Mouse (Mus musculus): ENCODE results near the gene Ibtk.
A peak's percentile ranks its signal among the peaks of the same experiment; 100 is the strongest.

Gene Ibtk

DNA sequence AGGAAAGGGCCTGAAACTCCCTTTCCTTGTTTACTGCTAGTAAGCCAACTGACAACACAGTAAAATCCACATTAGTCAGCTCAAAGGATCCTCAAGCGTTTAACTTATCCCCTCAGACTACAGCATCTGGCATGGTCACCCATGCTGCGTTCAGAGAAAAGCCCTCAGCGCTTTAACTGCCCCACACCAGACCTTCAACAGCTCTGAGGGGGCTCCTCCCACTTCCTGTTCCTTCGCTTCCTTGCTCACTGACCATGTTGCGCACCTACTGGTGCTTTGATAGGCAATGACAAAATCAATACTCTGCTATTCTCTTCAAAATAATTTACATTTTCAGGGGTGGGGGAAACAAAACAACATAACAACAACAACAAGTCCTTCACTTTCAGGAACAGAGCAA is 47.2 kb downstream of the Ibtk start:
- no peak for DNase-seq (ENCODE audit: low spot score in 2 of 2)

DNA sequence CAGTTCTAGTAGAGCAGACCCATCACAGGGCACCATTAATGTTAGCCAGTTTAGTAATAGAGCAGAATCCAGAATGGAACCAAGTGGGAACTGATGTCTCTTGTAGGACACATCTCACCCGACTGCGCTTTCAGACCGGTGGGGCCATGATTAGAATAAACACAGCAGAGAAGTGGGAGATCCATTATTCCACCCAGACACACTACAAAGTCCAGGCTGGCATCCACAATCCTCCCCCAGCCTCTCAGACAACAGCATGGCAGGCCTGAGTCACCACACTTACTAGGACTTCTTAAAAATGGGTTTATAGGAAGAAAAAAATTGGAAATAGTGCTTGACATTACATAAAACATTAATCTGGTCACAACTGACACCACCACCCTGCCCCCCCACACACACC is 53.5 kb downstream of the Ibtk start:
- no peak for DNase-seq (ENCODE audit: low spot score in 2 of 2)

DNA sequence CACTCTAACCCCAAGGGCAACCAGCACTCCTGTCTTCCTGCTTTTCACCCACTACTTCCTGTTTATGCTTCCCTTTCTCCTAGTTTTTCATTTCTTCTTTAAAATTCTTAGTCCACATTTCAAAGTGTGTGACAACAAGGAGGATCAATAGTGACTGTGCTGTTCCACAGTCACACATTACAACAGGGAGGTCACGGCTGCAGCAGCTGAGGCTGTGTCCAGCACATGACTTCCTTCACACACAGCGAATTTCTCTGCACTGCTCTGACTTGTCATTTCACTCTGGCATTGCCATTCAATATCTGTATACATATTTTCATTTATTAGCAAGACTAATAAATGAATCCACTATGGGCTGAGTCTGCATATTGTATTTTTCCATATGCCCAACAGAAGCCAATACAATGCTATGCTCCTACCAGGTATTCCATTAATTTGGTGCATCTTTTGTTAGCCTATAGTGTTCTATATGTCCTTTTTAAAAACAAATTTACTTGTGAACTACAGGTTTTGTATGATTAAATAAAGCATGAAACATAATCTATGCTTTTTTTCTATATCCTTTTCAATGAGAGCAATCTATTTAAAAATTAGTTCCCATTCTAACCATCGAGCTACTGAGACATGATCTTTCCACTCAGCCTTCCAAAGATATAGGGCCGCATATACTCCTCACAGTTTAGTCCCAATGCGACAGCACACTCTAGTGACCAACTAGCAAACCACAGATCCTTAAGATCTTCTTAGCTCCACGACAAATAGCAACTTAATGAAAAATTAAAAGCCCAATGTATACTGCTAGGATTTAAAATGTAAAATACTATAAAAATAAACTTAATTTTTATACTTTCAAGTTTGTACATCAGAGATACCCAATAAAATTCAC is 55.7 kb downstream of the Ibtk start:
- no peak for DNase-seq (ENCODE audit: low spot score in 2 of 2)

DNA sequence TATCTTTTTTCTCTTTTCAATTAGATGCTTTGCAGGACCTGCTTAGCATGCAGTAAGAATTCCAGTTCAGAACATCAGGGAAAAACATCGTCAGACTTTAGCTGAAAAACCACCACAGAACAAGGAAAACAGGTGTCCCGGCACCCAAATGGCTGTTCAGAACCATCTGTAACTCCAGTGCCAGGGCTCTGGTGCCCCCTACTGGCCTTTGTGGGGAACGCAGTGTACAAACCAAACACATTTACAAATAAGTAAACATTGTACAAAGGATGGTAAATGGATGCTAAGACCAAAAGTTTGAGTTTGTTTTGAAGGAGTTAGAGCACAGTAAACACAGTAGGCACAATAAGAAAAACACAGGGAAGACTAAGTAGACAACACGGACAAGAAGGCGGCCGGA is 64.1 kb downstream of the Ibtk start:
- DNase-seq (ENCODE audit: low spot score in 2 of 2), result no peak

DNA sequence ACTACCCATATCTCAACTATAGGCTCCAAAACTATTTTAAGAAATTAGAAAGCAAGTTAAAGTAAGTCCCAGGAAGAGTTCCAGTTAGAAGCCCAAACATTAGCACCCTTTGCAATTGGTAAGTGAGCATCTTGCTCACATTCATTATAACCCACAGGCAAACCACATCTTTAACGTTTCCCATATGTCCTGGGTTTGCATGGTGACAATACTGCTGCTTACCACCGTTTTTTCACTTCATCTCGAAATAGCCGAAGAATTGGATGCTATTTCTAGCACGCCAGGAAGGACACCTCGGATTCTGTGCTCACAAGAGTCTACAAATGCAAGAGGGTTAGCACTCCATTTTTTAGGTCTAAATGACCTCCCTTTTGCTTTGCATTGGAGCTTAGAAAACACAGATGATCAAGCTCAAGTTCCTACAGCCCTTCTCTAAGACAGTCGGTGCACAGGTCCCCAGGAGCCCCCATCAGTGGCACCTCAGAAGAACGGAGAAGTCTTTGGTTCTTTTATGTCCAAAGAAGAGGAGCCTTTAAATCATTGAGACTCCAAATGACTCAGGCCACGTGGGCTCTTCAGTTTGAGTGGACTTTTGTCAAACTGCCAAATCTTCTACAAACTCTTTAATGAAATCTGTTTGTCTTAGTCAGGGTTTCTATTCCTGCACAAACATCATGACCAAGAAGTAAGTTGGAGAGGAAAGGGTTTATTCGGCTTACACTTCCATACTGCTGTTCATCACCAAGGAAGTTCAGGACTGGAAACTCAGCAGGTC is 73.8 kb downstream of the Ibtk start:
- no peak for DNase-seq (ENCODE audit: low spot score in 2 of 2)

DNA sequence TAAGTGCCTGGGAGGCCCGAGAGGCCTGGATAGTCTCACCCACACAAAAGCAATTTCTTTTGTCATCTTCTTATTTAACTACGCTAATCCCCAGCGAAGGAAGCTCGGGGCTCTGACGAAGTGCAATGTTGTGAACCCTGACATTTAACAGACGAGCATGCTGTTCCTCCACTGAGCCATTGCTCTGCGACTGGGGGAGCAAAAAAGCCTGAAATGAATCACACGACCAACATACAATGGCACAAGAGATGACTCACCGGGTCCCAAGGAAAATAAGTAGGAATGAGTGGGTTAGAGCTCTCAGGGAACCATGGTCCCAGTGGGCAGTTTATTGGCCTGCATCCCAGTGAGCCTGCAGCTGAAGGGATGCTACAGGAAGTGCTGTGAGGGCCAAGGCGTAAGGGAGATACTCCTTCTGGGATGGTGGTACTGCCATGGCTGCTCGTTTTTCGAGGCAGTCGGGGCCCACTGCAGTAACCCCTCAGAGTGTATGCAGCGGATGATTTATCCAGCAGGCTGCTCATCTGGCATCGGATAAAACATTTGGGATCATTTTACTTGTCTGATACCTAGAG is 75.1 kb downstream of the Ibtk start:
- peak; percentile 60 to 63 for DNase-seq (ENCODE audit: low spot score in 2 of 2)

DNA sequence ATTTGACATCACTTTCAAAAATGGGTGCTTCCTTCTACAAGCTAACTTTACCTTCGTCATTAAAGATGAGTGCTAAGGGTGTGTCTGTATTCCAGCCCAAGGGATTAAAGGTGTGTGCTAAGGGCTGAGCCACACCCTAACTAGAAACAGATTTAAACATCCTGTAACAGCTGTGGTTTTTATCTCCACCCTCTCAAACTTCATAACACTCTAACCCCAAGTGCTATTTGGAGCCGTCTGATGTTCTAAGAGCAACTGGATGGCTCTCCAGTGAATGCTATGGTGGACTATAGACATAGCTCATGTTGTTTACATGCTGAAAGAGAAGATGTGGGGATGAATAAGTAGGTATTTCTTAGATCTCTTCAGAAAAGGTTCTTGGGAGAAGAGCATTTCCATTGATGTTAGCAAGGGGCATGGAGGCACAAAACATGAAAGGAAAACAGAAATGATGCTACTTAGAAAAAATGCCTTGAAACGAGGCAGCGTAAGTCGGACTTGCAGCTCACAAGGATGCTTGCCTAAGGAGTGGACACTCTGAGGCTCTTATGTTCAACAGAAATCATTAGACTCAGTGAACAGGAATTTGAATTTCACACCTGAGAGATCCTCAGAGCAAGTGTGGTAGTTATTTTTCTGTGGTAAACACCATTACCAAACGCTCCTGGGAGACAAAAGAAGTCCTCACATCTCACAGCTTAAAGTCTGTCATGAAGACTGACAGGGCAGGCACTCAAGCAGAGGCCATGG is 77.4 kb downstream of the Ibtk start:
- DNase-seq (ENCODE audit: low spot score in 2 of 2), result no peak

DNA sequence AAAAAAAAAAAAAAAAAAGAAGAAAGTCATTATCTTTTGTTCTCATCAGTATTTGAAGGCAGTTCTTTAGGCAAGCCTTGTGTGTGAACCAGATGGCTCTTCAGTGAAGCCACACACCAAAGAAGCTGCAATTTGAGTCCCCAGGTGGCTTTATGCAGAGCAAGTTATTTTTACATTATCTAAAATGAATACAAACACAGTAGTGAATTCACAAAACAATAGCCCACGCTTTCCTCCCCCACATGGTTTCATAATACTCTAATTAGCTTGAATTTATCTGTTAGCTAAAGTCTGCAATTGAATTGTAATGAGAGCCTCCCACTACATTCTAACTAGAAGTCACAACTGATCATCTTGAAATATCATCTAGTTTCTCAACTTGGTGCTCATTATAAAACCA is 84.8 kb downstream of the Ibtk start:
- peak; percentile 24 to 39 for DNase-seq (ENCODE audit: low spot score in 2 of 2)

DNA sequence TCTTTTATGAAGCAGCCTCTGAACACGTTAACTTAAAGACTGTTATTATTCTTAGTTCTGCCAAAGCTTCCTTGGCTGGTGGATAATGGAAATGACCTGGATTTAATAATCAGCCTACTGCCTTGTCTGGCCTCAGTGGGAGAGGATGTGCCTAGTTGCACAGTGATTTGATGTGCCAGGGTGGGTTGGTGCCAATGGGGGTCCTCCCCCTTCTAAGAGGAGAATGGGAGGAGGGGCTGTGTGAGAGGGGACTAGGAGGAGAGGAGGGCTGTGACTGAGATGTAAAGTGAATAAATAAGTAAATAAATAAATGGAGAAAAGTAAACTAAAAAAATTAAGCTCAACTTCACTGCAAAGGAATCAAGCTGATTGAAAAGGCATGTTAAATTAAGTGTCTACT is 85.3 kb downstream of the Ibtk start:
- DNase-seq (ENCODE audit: low spot score in 2 of 2), result no peak

DNA sequence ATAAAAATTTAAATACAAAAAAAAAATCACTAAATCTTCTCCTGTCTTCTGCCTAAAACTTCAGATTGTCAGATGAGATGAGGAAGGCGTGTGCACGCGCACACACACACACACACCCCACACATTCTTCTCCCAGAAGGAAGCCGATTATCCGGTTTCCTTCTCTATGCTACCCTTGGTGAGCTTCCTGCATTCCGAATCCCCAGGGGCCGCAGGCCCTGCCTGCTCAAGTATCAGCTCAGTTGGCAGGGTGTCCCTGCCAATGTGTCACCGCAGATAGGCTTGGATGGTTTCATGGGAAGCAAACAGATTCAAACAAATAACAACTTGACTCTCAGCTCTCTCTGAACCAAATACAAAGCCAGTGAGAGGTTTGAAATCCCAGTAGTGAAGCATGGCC is 86.0 kb downstream of the Ibtk start:
- no peak for DNase-seq (ENCODE audit: low spot score in 2 of 2)

DNA sequence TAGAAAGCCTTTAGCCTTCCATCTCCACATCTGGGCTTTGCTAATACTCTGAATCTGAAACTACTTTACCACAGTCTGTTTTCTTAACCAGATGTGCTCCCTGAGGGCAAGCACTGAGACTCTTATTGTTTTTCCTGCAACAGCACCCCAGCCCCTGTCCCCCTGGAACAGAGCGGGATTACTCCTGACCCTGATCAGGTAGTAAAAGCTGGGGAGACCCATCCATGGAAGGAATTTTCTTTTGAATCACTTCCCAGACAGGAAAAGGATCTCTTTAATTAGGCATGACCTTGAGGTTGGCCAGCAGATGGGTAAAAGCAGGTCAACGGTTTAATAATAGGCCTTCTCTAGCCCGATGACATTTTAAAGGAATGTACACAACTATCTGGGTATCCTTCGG is 95.7 kb downstream of the Ibtk start:
- no peak for DNase-seq (ENCODE audit: low spot score in 2 of 2)

DNA sequence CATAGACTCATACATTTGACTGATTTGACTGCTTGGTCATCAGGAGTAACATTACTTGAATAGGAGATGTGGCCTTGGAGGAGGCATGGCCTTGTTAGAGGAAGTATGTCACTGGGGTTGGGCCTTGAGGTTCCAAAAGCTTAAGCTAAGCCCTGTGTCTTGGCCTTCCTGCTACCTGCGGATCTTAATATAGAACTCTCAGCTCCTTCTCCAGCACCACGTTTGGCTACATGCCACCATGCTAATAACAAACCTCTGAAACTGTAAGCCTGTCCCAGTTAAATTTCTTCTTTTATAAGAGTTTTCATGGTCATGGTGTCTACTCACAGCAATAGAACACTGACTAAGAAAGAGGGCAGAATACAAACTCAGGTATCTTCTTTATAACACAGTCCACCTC is 110.9 kb downstream of the Ibtk start:
- DNase-seq (ENCODE audit: low spot score in 2 of 2), result no peak
